Mouse (Mus musculus) kidney, adult 2 months (tissue): Measurements from ENCODE around the gene Masp2.

ENCODE experiments used
- CTCF ChIP-seq: fragments of 200-500 bp; conservative IDR thresholded peaks from 2 replicates; pipeline ENCODE4 v1.5.1; 2011; ENCODE audit warnings: low read depth, mild to moderate bottlenecking, control low read depth, low read length, moderate library complexity, mixed read lengths; ENCODE audit not compliant: insufficient read depth, insufficient read length
- POLR2A ChIP-seq: fragments of 200-500 bp; IDR thresholded peaks from one replicate; pipeline ENCODE4 v1.6.1; 2011; ENCODE audit warnings: low read depth, low read length, control low read depth

GRCm38 (mm10) chr4:148612557-148612956, 10.2 kb downstream of the Masp2 start:
- TF ChIP-seq CTCF: no peak
- no peak for TF ChIP-seq POLR2A
